Mouse (Mus musculus) lung, postnatal 0 days (tissue): Measurements from ENCODE around the gene Ano9.

Source experiments
- CTCF ChIP-seq: IDR thresholded peaks from 2 replicates; pipeline ENCODE4 v1.5.1; 2016; ENCODE audit warnings: antibody characterized with exemption, mild to moderate bottlenecking
- EP300 ChIP-seq: IDR thresholded peaks from 2 replicates; pipeline ENCODE4 v1.6.1; 2016; ENCODE audit warnings: antibody characterized with exemption, mild to moderate bottlenecking, control low read depth

GRCm38 (mm10) chr7:141164397-141164796 lies 46.8 kb upstream of the Ano9 start:
- TF ChIP-seq CTCF (no peak), EP300 (no peak)
